Mouse (Mus musculus): ENCODE measurements around the gene Ccdc130. TPM values are rescaled to one million over a fixed set of nuclear protein-coding genes. Genes with fewer than 3 reads are reported as not detected.

Ccdc130 gene
- total and polyA plus RNA-seq, 3 experiments = 12.9 to 73.7 (median 17.1) TPM

GRCm38 (mm10) chr8:84213277-84213676 lies 56.9 kb downstream of the Ccdc130 start:
- Histone ChIP-seq H3K9me3 (replicated peaks) (no peaks in the 10 kb centered on the region), H3K27me3 (ENCODE audit: insufficient read depth, low read length) (no peaks in the 10 kb centered on the region), H3K4me3 (ENCODE audit: low read depth, low read length) (no peak overlapping the region), H3K4me1 (ENCODE audit: insufficient read depth, low read depth, low read length) (peaks cover 34% of the 10 kb centered on the region), H3K36me3 (replicated peaks) (peaks cover 96% of the 10 kb centered on the region)
- TF ChIP-seq POLR2AphosphoS5 (IDR thresholded peaks at IDR 0.05; ENCODE audit: insufficient replicate concordance, low read depth, low read length) (no peak), CTCF (IDR thresholded peaks at IDR 0.05; ENCODE audit: low read depth, low read length) (no peak), TAL1 (conservative IDR thresholded peaks at IDR 0.05; ENCODE audit: low read depth, low read length) (no peak), GATA2 (IDR thresholded peaks at IDR 0.05; ENCODE audit: borderline replicate concordance, low read depth, low read length) (no peak), GATA1 (IDR thresholded peaks at IDR 0.05; ENCODE audit: borderline replicate concordance, low read length) (no peak)
- DNase-seq (ENCODE audit: low spot score) = no peak
- no peak for ATAC-seq (ENCODE audit: extremely low read depth, insufficient number of reproducible peaks, low FRiP score, poor library complexity, severe bottlenecking)

GRCm38 (mm10) chr8:84211881-84212563 lies 58.2 kb downstream of the Ccdc130 start:
- Histone ChIP-seq H3K4me3 (ENCODE audit: low read depth, low read length) (no peak overlapping the region), H3K27me3 (ENCODE audit: insufficient read depth, low read length) (no peaks in the 10 kb centered on the region), H3K36me3 (replicated peaks) (peaks cover 95% of the 10 kb centered on the region), H3K9me3 (replicated peaks) (no peaks in the 10 kb centered on the region), H3K4me1 (ENCODE audit: insufficient read depth, low read depth, low read length) (peaks cover 47% of the 10 kb centered on the region)
- TF ChIP-seq POLR2AphosphoS5 (IDR thresholded peaks at IDR 0.05; ENCODE audit: insufficient replicate concordance, low read depth, low read length) (0 out of 2 replicates have a peak, but pooled peaks have one; percentile 25), TAL1 (conservative IDR thresholded peaks at IDR 0.05; ENCODE audit: low read depth, low read length) (no peak)
- ATAC-seq (ENCODE audit: extremely low read depth, insufficient number of reproducible peaks, low FRiP score, poor library complexity, severe bottlenecking) (no peak), DNase-seq (ENCODE audit: low spot score) (no peak)

GRCm38 (mm10) chr8:84211202-84211601 lies 59.0 kb downstream of the Ccdc130 start:
- Histone ChIP-seq H3K27me3 (ENCODE audit: insufficient read depth, low read length) (no peaks in the 10 kb centered on the region), H3K36me3 (replicated peaks) (peaks cover 94% of the 10 kb centered on the region), H3K4me3 (ENCODE audit: low read depth, low read length) (no peak overlapping the region), H3K9me3 (replicated peaks) (no peaks in the 10 kb centered on the region), H3K4me1 (ENCODE audit: insufficient read depth, low read depth, low read length) (peaks cover 52% of the 10 kb centered on the region)
- ATAC-seq (ENCODE audit: extremely low read depth, insufficient number of reproducible peaks, low FRiP score, poor library complexity, severe bottlenecking) = no peak
- TF ChIP-seq TAL1 (conservative IDR thresholded peaks at IDR 0.05; ENCODE audit: low read depth, low read length) (no peak), POLR2AphosphoS5 (IDR thresholded peaks at IDR 0.05; ENCODE audit: insufficient replicate concordance, low read depth, low read length) (no peak), CTCF (IDR thresholded peaks at IDR 0.05; ENCODE audit: low read depth, low read length) (no peak), GATA2 (IDR thresholded peaks at IDR 0.05; ENCODE audit: borderline replicate concordance, low read depth, low read length) (no peak), GATA1 (IDR thresholded peaks at IDR 0.05; ENCODE audit: borderline replicate concordance, low read length) (no peak)
- DNase-seq (ENCODE audit: low spot score) = no peak

GRCm38 (mm10) chr8:84210167-84210791 lies 59.9 kb downstream of the Ccdc130 start:
- peak; percentile 58 for DNase-seq (ENCODE audit: low spot score)
- TF ChIP-seq GATA2 (IDR thresholded peaks at IDR 0.05; ENCODE audit: borderline replicate concordance, low read depth, low read length) (no peak), POLR2AphosphoS5 (IDR thresholded peaks at IDR 0.05; ENCODE audit: insufficient replicate concordance, low read depth, low read length) (no peak), GATA1 (IDR thresholded peaks at IDR 0.05; ENCODE audit: borderline replicate concordance, low read length) (no peak), CTCF (IDR thresholded peaks at IDR 0.05; ENCODE audit: low read depth, low read length) (peak; percentile 88), TAL1 (conservative IDR thresholded peaks at IDR 0.05; ENCODE audit: low read depth, low read length) (no peak)
- no peaks in the 10 kb centered on the region for H3K9me3 ChIP-seq (replicated peaks)

GRCm38 (mm10) chr8:84208381-84209380 lies 61.5 kb downstream of the Ccdc130 start:
- H3K36me3 ChIP-seq (replicated peaks) = peaks cover 92% of the 10 kb centered on the region
- H3K4me1 ChIP-seq (ENCODE audit: insufficient read depth, low read depth, low read length) = peaks cover 71% of the 10 kb centered on the region
- H3K27me3 ChIP-seq (ENCODE audit: insufficient read depth, low read length) = no peaks in the 10 kb centered on the region
- TF ChIP-seq CTCF (IDR thresholded peaks at IDR 0.05; ENCODE audit: low read depth, low read length) = no peak
- no peak for TF ChIP-seq GATA1 (IDR thresholded peaks at IDR 0.05; ENCODE audit: borderline replicate concordance, low read length)
- no peak for TF ChIP-seq GATA2 (IDR thresholded peaks at IDR 0.05; ENCODE audit: borderline replicate concordance, low read depth, low read length)
- no peak for TF ChIP-seq POLR2AphosphoS5 (IDR thresholded peaks at IDR 0.05; ENCODE audit: insufficient replicate concordance, low read depth, low read length)
- no peak for TF ChIP-seq TAL1 (conservative IDR thresholded peaks at IDR 0.05; ENCODE audit: low read depth, low read length)
- ATAC-seq (ENCODE audit: extremely low read depth, insufficient number of reproducible peaks, low FRiP score, poor library complexity, severe bottlenecking) (no peak), DNase-seq (ENCODE audit: low spot score) (no peak)
- H3K4me3 ChIP-seq (ENCODE audit: low read depth, low read length) = peak overlapping the region; percentile 49; the same call in 1 of the 2 replicates
- no peaks in the 10 kb centered on the region for H3K9me3 ChIP-seq (replicated peaks)

More at GRCm38 (mm10) chr8:84210167-84210791, 59.9 kb downstream of the Ccdc130 start:
- Histone ChIP-seq H3K27me3 (ENCODE audit: insufficient read depth, low read length) (no peaks in the 10 kb centered on the region), H3K36me3 (replicated peaks) (peaks cover 94% of the 10 kb centered on the region), H3K4me3 (ENCODE audit: low read depth, low read length) (no peak overlapping the region), H3K4me1 (ENCODE audit: insufficient read depth, low read depth, low read length) (peaks cover 59% of the 10 kb centered on the region)
- no peak for ATAC-seq (ENCODE audit: extremely low read depth, insufficient number of reproducible peaks, low FRiP score, poor library complexity, severe bottlenecking)
